Mouse (Mus musculus): ENCODE measurements around the gene Pigu. TPM values are rescaled to one million over a fixed set of nuclear protein-coding genes. Genes with fewer than 3 reads are reported as not detected.

Gene Pigu
- polyA plus RNA-seq, 1 experiment from 2014 or later: 51.9 TPM

DNA sequence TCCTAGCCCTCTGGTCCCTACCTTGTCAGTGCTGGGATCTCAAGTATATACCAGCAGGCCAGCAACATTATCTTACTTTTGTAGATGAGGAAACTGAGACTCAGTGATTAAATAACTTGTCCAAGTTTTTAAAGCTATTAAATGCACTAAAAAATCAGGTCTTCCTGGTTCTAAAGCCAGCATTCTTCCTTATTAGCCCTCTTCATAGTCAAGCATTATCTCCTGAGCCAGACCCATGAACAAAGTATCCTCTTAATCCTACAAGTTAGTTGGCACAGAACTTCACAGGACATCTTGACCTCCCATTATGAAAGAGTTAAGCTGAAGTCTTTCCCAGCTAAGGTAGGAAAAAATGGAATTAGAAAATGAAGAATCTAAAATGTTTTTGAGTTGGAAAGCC is 28.3 kb downstream of the Pigu start:
- ATAC-seq (replicated peaks; ENCODE audit: low FRiP score) (no peak), DNase-seq (ENCODE audit: low spot score) (no peak)
- Histone ChIP-seq H3K9me3 (ENCODE audit: control insufficient read depth, low read length) (no peaks in the 10 kb centered on the region), H3K4me3 (ENCODE audit: low read depth, low read length) (no peak overlapping the region), H3K27me3 (replicated peaks; ENCODE audit: control insufficient read depth, insufficient read depth, low read length) (no peaks in the 10 kb centered on the region), H3K9ac (ENCODE audit: low read depth, low read length) (no peak overlapping the region), H3K36me3 (ENCODE audit: control insufficient read depth, insufficient read depth, low read length) (peaks cover 13% of the 10 kb centered on the region; the same call in 1 of the 2 replicates), H3K4me1 (replicated peaks; ENCODE audit: control insufficient read depth, insufficient read depth, low read length) (no peaks in the 10 kb centered on the region), H3K27ac (ENCODE audit: low read depth, low read length) (no peak overlapping the region), H3K4me2 (no peak overlapping the region)

DNA sequence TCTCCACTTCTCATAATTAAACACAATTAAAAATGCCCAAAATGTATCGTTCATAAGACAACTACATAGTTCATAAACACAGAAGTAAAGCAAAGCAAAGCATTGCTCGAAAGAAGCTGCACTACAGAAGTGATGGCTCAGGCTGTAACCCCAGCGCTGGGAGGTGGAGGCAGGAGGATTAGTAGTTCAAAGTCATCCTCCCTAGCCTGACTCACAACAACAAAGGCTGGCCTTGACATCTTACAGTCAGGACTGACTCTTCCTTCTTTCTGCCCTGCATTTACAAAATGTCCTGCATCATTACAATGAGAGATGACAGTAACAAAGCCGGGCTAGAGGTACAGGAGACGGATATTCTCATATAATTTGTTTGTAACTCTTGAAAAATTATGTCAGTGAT is 29.3 kb downstream of the Pigu start:
- no peak overlapping the region for H3K27ac ChIP-seq (ENCODE audit: low read depth, low read length)
- DNase-seq (ENCODE audit: low spot score): no peak
- H3K9me3 ChIP-seq (ENCODE audit: control insufficient read depth, low read length): no peaks in the 10 kb centered on the region
- H3K36me3 ChIP-seq (ENCODE audit: control insufficient read depth, insufficient read depth, low read length): peaks cover 13% of the 10 kb centered on the region; the same call in 1 of the 2 replicates
- H3K27me3 ChIP-seq (replicated peaks; ENCODE audit: control insufficient read depth, insufficient read depth, low read length): no peaks in the 10 kb centered on the region
- WGBS: 91% methylated on average over 5 of the region's 5 CpGs
- no peak for ATAC-seq (replicated peaks; ENCODE audit: low FRiP score)
- no peaks in the 10 kb centered on the region for H3K4me1 ChIP-seq (replicated peaks; ENCODE audit: control insufficient read depth, insufficient read depth, low read length)
- no peak overlapping the region for H3K9ac ChIP-seq (ENCODE audit: low read depth, low read length)
- H3K4me2 ChIP-seq: no peak overlapping the region
- H3K4me3 ChIP-seq (ENCODE audit: low read depth, low read length): no peak overlapping the region

DNA sequence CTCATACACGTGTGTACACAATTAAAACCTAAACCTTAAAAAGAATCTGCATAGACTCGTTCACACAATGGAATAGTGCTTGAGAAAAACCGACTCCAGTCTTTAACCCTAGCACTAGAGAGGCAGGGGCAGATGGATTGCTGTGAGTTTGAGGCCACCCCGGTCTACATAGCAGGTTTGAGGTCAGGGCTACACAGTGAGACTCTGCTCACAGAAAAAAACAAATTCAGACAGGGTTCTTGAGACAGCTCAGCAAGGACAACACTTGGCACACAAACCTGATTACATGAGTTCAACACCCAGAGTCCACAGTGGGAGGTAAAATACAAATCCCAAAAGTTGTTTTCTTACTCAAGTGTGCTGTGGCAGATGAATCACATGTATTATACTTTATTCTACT is 31.2 kb downstream of the Pigu start:
- H3K9me3 ChIP-seq (ENCODE audit: control insufficient read depth, low read length): no peaks in the 10 kb centered on the region
- H3K36me3 ChIP-seq (ENCODE audit: control insufficient read depth, insufficient read depth, low read length): peaks cover 13% of the 10 kb centered on the region; the same call in 1 of the 2 replicates
- ATAC-seq (replicated peaks; ENCODE audit: low FRiP score) (no peak), DNase-seq (ENCODE audit: low spot score) (no peak)
- H3K27me3 ChIP-seq (replicated peaks; ENCODE audit: control insufficient read depth, insufficient read depth, low read length): no peaks in the 10 kb centered on the region
- H3K4me1 ChIP-seq (replicated peaks; ENCODE audit: control insufficient read depth, insufficient read depth, low read length): no peaks in the 10 kb centered on the region
- H3K27ac ChIP-seq (ENCODE audit: low read depth, low read length): no peak overlapping the region
- 83% methylated on average over 4 of the region's 4 CpGs for WGBS
- no peak overlapping the region for H3K4me3 ChIP-seq (ENCODE audit: low read depth, low read length)
- no peak overlapping the region for H3K9ac ChIP-seq (ENCODE audit: low read depth, low read length)
- H3K4me2 ChIP-seq: no peak overlapping the region

GRCm38 (mm10) chr2:155320596-155320995 is 36.6 kb downstream of the Pigu start:
- H3K4me2 ChIP-seq: no peak overlapping the region
- ATAC-seq (replicated peaks; ENCODE audit: low FRiP score): no peak
- no peak for DNase-seq (ENCODE audit: low spot score)
- H3K36me3 ChIP-seq (ENCODE audit: control insufficient read depth, insufficient read depth, low read length): no peaks in the 10 kb centered on the region
- H3K27me3 ChIP-seq (replicated peaks; ENCODE audit: control insufficient read depth, insufficient read depth, low read length): no peaks in the 10 kb centered on the region
- WGBS: 75% methylated on average over 5 of the region's 5 CpGs
- no peaks in the 10 kb centered on the region for H3K4me1 ChIP-seq (replicated peaks; ENCODE audit: control insufficient read depth, insufficient read depth, low read length)
- H3K9me3 ChIP-seq (ENCODE audit: control insufficient read depth, low read length): no peaks in the 10 kb centered on the region
- no peak overlapping the region for H3K27ac ChIP-seq (ENCODE audit: low read depth, low read length)
- no peak overlapping the region for H3K4me3 ChIP-seq (ENCODE audit: low read depth, low read length)
- no peak overlapping the region for H3K9ac ChIP-seq (ENCODE audit: low read depth, low read length)

DNA sequence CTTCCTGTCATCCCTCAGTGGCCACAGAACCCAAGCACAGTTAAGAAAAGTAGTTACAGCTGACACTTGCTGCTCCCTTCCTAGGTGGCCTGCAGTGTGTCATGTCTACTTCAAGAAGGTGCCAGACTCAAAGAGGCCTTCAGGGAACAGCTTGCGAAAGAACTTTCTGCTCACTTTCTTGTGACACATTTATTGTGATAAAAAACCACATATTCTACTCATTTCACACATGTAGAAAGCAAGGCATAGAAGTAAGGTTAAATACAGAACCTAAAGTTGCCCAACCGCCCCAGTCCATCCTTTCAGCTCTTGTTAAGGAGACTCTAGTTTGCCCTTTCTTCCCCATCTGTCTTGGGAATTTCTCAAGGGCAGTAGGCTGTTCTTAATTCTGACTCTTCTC is 38.6 kb downstream of the Pigu start:
- WGBS: 86% methylated on average over 2 of the region's 2 CpGs

GRCm38 (mm10) chr2:155313671-155314070 is 43.6 kb downstream of the Pigu start:
- Histone ChIP-seq H3K4me2 (no peak overlapping the region), H3K27ac (ENCODE audit: low read depth, low read length) (no peak overlapping the region), H3K27me3 (replicated peaks; ENCODE audit: control insufficient read depth, insufficient read depth, low read length) (no peaks in the 10 kb centered on the region), H3K4me1 (replicated peaks; ENCODE audit: control insufficient read depth, insufficient read depth, low read length) (no peaks in the 10 kb centered on the region), H3K9ac (ENCODE audit: low read depth, low read length) (no peak overlapping the region), H3K36me3 (ENCODE audit: control insufficient read depth, insufficient read depth, low read length) (no peaks in the 10 kb centered on the region), H3K4me3 (ENCODE audit: low read depth, low read length) (no peak overlapping the region), H3K9me3 (ENCODE audit: control insufficient read depth, low read length) (no peaks in the 10 kb centered on the region)
- no peak for DNase-seq (ENCODE audit: low spot score)
- ATAC-seq (replicated peaks; ENCODE audit: low FRiP score): no peak
- WGBS: 68% methylated on average over 6 of the region's 6 CpGs

More for the DNA sequence above, 38.6 kb downstream of the Pigu start:
- DNase-seq (ENCODE audit: low spot score): no peak
- Histone ChIP-seq H3K4me2 (no peak overlapping the region), H3K9ac (ENCODE audit: low read depth, low read length) (no peak overlapping the region), H3K27me3 (replicated peaks; ENCODE audit: control insufficient read depth, insufficient read depth, low read length) (no peaks in the 10 kb centered on the region), H3K9me3 (ENCODE audit: control insufficient read depth, low read length) (no peaks in the 10 kb centered on the region), H3K4me1 (replicated peaks; ENCODE audit: control insufficient read depth, insufficient read depth, low read length) (no peaks in the 10 kb centered on the region), H3K36me3 (ENCODE audit: control insufficient read depth, insufficient read depth, low read length) (no peaks in the 10 kb centered on the region), H3K27ac (ENCODE audit: low read depth, low read length) (no peak overlapping the region), H3K4me3 (ENCODE audit: low read depth, low read length) (no peak overlapping the region)
- no peak for ATAC-seq (replicated peaks; ENCODE audit: low FRiP score)

DNA sequence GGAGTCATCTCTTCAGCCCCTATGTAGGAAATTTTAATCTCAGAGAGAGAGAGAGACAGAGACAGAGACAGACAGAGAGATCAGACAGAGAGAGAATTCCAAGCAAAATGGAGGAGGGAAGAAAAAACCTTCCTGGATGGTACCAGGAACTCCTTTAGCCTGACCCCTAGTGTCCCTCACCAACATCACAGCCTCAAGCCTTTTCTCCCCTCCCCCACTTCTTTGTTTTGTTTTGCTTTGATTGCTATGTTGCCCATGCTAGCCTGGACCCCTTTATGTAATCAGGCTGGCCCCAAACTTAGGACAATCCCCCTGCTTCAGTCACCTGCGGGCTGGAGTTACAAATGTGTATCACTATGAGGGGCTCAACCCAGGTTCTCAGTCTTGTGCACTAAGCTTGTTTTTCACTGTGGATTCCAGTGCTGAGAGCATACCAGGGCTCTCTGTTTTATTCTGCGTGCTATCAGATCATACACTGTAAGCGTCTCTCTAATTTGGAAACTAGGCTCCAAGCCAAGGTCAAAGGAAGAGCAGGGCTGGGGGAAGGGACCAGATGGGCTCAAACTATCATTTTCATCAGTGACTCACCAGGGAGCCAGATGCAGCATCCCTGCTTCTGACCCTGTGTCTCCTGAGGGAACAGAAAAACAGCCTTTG is 48.2 kb downstream of the Pigu start:
- H3K9ac ChIP-seq (ENCODE audit: low read depth, low read length): no peak overlapping the region
- 62% methylated on average over 3 of the region's 3 CpGs for WGBS

DNA sequence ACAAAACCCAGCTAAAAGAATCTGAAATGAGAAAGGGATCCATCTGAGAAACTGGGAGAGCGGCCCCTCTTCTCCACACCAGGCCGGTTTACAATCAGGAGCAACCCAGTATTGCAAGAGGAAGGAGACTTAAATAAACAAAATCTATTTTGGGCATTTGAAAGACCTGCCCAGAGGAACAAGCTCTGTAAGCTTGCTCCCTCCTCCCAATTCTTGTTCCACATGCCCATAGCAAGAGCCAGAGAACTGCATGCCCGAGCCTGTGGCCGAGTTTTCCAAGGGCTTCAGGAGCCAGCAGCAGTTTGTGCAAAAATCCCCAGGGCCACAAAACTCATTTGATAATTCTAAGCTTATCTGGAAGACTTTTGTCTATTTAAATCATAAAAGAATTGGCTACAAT is 57.7 kb downstream of the Pigu start:
- Histone ChIP-seq H3K27ac (ENCODE audit: low read depth, low read length) (no peak overlapping the region), H3K9me3 (ENCODE audit: control insufficient read depth, low read length) (no peaks in the 10 kb centered on the region), H3K4me1 (replicated peaks; ENCODE audit: control insufficient read depth, insufficient read depth, low read length) (no peaks in the 10 kb centered on the region), H3K4me2 (no peak overlapping the region), H3K27me3 (replicated peaks; ENCODE audit: control insufficient read depth, insufficient read depth, low read length) (no peaks in the 10 kb centered on the region), H3K36me3 (ENCODE audit: control insufficient read depth, insufficient read depth, low read length) (peaks cover 20% of the 10 kb centered on the region; the same call in 1 of the 2 replicates), H3K4me3 (ENCODE audit: low read depth, low read length) (no peak overlapping the region), H3K9ac (ENCODE audit: low read depth, low read length) (no peak overlapping the region)
- 88% methylated on average over 4 of the region's 4 CpGs for WGBS
- DNase-seq (ENCODE audit: low spot score) (no peak), ATAC-seq (replicated peaks; ENCODE audit: low FRiP score) (no peak)

More for the DNA sequence above, 48.2 kb downstream of the Pigu start:
- Histone ChIP-seq H3K27ac (ENCODE audit: low read depth, low read length) (no peak overlapping the region), H3K9me3 (ENCODE audit: control insufficient read depth, low read length) (no peaks in the 10 kb centered on the region), H3K4me2 (no peak overlapping the region), H3K4me1 (replicated peaks; ENCODE audit: control insufficient read depth, insufficient read depth, low read length) (no peaks in the 10 kb centered on the region), H3K36me3 (ENCODE audit: control insufficient read depth, insufficient read depth, low read length) (peaks cover 7% of the 10 kb centered on the region; the same call in 1 of the 2 replicates), H3K27me3 (replicated peaks; ENCODE audit: control insufficient read depth, insufficient read depth, low read length) (no peaks in the 10 kb centered on the region), H3K4me3 (ENCODE audit: low read depth, low read length) (no peak overlapping the region)
- DNase-seq (ENCODE audit: low spot score) (no peak), ATAC-seq (replicated peaks; ENCODE audit: low FRiP score) (no peak)

DNA sequence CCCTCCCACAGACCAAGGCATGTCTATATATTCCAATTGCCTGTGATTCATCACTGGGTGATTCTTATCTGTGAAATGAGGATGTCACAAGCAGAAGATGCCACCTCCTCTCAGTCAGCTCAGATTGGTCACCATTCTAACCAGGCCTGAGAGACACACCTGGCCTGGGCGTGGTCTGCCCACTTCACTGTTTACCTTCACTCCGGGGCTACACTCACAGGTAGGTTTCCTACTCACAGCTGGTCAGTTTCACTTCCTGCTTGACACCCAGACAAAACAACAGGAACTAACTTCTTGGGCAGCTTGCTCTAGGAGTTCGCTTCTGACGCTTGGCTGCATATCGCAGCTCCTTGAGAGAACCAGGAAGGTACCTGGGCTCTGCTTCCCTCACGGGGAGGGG is 61.8 kb downstream of the Pigu start:
- Histone ChIP-seq H3K4me1 (replicated peaks; ENCODE audit: control insufficient read depth, insufficient read depth, low read length) (no peaks in the 10 kb centered on the region), H3K9ac (ENCODE audit: low read depth, low read length) (no peak overlapping the region), H3K36me3 (ENCODE audit: control insufficient read depth, insufficient read depth, low read length) (peaks cover 25% of the 10 kb centered on the region; the same call in 1 of the 2 replicates), H3K4me2 (no peak overlapping the region), H3K4me3 (ENCODE audit: low read depth, low read length) (no peak overlapping the region), H3K27me3 (replicated peaks; ENCODE audit: control insufficient read depth, insufficient read depth, low read length) (no peaks in the 10 kb centered on the region), H3K9me3 (ENCODE audit: control insufficient read depth, low read length) (no peaks in the 10 kb centered on the region), H3K27ac (ENCODE audit: low read depth, low read length) (no peak overlapping the region)
- DNase-seq (ENCODE audit: low spot score) (no peak), ATAC-seq (replicated peaks; ENCODE audit: low FRiP score) (no peak)
- 89% methylated on average over 6 of the region's 6 CpGs for WGBS
